Mouse (Mus musculus) cerebellum, postnatal 25 days (tissue): ENCODE measurements around the gene Myh14.

Source experiments
- DNase-seq, 2 experiments: peaks; one replicate each; pipeline ENCODE4 v3.0.0; 2021; ENCODE audit warnings: mixed read lengths in 2 of 2

Gene Myh14

GRCm38 (mm10) chr7:44572213-44572701, 98.4 kb downstream of the Myh14 start, which contains the start of gene Napsa:
Napsa (plus strand) TSS chr7:44572380.
- DNase-seq, result no peak

- no peak for DNase-seq
These were observed 98.8 kb downstream of the Myh14 start for GRCm38 (mm10) chr7:44571811-44572210.

GRCm38 (mm10) chr7:44570989-44571388, 99.7 kb downstream of the Myh14 start:
- DNase-seq, result no peak

- no peak for DNase-seq
These were observed 101.8 kb downstream of the Myh14 start for GRCm38 (mm10) chr7:44568803-44569202.

- DNase-seq, result no peak
These were observed 105.2 kb downstream of the Myh14 start for GRCm38 (mm10) chr7:44565414-44565813.

- no peak for DNase-seq
These were observed 106.2 kb downstream of the Myh14 start for GRCm38 (mm10) chr7:44564486-44564885.

- DNase-seq, result no peak
These were observed 107.4 kb downstream of the Myh14 start for GRCm38 (mm10) chr7:44563284-44563683.

- DNase-seq, result peak; percentile 86 to 92
These were observed 109.9 kb downstream of the Myh14 start for GRCm38 (mm10) chr7:44560435-44561400.

- no peak for DNase-seq
These were observed 113.0 kb downstream of the Myh14 start for GRCm38 (mm10) chr7:44557629-44558028.
